Mouse (Mus musculus) urinary bladder, postnatal 14 days (tissue): ENCODE measurements around the gene Otog.

ENCODE experiments used
- DNase-seq: peaks from one replicate; pipeline ENCODE4 v3.0.0; 2021; ENCODE audit warnings: low spot score

The Otog gene

DNA sequence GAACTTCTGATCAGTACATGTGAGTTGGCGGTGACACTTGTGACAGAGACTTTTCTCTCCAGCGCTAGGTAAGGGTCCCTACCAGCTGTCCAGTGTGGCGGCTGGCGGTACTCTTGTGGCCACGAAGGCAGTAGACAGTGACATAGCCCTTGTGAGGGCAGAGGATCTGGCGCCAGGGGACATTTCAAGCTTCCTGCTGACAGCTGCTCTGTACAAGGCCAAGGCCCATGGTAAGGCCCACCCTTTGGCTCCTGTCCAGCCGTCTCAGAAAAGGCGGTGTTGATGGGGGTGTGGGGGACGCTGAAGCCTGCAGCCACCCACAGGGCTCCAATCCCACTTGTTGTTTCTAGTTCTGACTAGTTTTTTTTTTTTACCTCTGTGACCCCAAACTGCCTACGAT lies 42.9 kb downstream of the Otog start:
- DNase-seq = no peak

GRCm38 (mm10) chr7:46285161-46285839 lies 44.5 kb downstream of the Otog start:
- DNase-seq = no peak

- DNase-seq = no peak
Observed at GRCm38 (mm10) chr7:46286391-46286790, 45.6 kb downstream of the Otog start.

DNA sequence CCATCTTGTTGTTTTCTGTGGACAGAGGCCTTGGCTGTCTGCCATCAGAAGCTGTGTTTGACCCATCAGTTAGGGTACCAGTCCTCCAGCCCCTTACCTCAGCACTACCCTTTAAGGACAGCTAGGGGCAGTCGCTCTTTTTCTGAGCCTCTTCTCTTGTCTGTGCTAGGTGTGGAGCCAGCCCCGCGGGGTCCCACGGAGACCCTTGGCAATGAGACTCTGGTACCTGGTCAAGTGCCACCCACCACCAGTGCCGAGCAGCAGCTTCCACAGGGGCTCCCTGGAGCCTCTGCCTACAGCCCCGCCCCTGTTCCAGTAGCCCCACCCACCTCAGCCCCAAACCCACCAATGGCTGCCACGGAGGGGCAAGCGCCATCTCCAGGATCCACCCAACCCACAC lies 46.3 kb downstream of the Otog start:
- no peak for DNase-seq

DNA sequence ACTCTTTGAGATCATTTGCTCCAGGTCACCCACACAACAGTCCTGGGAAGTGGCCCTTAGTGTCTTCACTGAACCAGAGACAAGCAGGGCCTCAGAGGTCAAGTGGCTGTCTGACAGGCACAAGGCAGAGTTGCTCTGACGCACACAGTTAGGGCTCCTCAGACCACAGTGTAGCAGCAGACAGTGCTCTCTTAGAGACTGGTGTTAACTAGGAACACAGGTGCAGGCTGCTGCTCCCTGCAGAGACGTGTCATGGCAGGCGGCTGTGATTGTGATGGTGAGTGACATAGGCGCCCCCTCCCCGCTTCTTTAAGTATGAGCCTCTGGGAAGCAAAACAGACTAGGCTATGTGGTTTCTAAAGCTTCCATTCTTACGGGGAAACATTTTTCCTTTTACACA lies 55.5 kb downstream of the Otog start:
- DNase-seq = no peak

GRCm38 (mm10) chr7:46301031-46301632 lies 60.3 kb downstream of the Otog start:
- DNase-seq = no peak

DNA sequence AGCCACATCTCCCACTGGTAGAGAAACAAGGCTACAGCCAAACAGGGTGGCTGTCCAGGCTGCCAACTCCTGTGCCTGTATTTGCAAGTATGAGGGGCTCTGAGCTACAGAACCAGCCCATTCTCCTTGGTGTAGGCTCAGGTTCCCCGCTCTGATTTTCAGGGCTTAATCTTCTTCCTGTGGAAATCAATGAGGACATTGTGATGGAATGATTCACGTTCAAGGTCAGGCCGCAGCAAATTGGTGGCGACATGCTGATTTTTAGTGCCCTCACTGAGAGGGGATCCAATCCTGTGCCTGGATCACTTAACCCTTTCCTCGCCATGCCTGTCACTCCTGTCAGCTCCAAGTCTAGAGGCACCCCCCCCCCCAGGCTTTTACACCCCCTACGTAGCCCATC lies 72.7 kb downstream of the Otog start:
- DNase-seq = no peak

DNA sequence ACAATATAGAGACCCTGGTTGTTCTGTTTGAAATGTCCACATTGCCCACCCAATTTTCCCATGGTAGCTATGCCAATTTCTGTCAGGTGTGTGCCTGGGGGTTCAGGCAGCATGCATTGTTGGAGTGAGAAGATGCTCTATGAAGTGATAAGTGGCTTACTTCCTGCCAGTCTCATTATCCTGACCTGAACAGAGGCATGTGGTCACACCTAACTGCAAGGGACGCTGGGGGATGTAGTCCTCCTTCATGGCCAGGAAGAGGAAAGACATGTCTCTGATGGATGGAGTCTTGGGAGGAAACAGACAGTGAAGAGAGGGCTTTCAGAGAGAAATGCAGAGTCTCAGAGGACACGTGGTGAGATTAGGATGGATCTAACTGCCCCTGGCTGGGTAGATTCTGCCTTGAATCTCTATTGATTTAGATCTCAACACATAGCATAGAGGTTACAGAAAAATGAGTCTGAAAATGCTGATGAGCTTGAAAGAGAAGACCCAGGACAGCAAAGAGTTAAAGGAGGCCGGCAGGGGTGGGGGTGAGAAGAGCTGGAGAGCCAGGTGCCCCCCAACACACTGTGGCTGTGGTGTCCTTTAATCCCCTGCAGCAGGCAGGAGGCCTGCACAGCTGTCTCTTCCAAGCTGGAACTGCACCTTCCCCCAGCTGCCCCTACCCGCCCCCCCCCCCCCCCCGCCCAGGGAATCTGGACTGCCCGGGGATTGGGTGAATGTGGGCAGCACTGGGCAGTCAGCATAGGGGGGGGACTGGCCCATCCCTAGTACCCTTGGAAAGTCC lies 73.6 kb downstream of the Otog start:
- no peak for DNase-seq

GRCm38 (mm10) chr7:46315692-46316091 lies 74.9 kb downstream of the Otog start:
- no peak for DNase-seq

GRCm38 (mm10) chr7:46316948-46317347 lies 76.2 kb downstream of the Otog start:
- DNase-seq = no peak

- no peak for DNase-seq
Observed at GRCm38 (mm10) chr7:46321242-46321641, 80.5 kb downstream of the Otog start.

DNA sequence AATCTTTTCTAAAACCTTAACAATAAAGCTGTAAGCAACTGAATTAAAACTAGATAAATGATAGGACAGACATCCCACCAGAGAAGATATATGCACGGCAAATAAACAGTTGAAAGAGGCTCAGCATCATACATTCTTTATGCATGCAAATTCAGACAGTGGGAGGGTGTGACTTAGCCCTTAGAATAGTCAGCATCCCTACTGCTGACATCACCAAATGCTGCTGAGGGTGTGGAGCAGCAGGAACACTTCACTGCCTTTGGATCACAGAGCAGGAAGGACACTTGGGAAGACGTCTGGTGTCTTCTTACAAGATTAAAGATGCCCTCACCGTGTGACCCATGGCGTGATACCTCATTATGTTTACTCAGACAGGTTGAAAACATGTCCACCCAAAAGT lies 87.1 kb downstream of the Otog start:
- no peak for DNase-seq

GRCm38 (mm10) chr7:46337397-46337796 lies 96.6 kb downstream of the Otog start:
- no peak for DNase-seq

DNA sequence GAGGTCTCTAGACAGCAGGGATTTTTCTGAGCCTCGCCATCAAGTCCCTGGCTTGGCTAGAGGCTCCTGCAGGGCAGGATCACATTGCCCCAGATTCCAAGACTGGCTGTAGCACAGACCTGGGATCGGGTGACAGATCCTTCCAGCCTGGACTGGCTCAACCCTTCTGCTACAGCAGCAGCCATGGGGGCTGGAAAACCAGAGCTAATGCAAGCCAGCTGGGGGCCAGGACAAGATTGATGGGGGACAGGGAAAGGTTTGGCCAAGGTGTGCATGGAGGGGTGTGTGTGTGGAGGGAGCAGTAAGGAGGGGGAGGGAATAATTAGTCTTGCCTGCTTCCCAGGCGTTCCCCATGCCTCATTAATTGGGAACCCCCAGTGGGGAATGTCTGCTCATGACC lies 99.0 kb downstream of the Otog start:
- DNase-seq = no peak

GRCm38 (mm10) chr7:46340295-46340694 lies 99.5 kb downstream of the Otog start:
- no peak for DNase-seq

DNA sequence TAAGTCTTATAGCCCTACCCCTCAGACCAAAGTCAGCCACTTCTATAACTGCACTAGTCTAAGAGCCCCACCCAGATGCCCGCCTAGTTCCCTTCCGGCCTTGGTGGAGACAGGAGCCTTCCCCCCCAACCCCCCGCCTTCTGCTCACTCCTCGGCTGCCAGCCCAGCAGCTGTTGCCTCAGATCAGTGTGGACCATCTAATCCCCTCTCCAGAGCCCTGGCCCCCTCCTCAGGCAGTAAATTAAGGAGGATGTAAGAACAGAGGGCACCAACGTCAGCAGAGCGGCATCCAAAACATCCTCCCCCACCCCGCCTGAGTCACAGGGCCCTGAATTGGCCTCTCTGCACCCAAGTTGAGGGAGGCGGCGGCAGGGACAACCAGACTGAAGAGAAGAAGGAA lies 100.7 kb downstream of the Otog start:
- no peak for DNase-seq

GRCm38 (mm10) chr7:46347692-46348091 lies 106.9 kb downstream of the Otog start:
- no peak for DNase-seq

DNA sequence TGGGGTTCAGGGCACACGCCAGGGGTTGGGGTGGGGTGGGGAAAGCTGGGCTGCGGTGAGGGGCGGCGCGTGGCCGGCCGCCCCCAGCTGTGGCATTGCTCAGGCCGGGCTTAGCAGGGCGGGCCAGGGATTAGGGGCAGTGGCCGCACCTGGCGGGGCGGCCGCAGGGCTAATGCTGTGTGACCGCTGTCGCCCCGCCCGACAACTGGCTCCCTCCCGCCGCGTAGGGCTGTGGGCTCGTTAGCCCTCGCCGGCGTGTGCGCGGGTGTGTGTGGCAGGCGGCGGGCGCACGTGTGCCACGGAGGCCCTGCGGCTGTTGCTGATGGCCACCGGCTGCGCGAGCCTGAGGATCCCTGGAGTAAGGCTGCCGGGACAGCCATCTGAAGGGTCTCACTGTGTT lies 108.0 kb downstream of the Otog start:
- no peak for DNase-seq

DNA sequence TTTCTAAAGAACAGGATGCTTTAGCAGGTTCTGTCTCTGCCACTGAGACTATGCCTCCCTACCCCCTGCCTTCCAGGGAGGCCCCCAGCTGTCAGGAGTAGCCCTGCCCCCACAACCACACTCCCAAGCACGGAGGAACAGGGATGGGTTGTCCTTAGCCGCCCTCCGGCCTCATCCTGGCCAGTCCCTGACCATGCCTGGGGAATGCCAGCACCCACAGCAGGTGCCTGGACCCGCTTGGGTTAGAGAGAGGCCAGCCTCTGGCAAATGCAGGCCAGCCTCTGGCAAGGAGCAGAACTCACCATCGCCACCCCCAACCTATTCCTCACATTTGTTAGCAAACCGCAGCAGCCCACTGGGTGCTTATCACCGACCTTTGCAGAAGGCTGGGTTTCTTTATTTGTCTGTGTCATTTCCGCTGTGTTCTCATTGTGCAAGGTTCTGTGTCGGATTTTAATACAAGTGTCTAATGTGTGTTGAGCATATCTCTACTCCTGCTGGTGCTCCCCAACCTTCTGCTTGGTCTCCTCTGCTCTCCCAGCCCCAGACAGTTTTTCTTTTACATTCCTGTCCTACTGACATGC lies 109.4 kb downstream of the Otog start:
- no peak for DNase-seq

GRCm38 (mm10) chr7:46352748-46353147 lies 112.0 kb downstream of the Otog start:
- no peak for DNase-seq

- no peak for DNase-seq
Observed at GRCm38 (mm10) chr7:46353216-46353615, 112.4 kb downstream of the Otog start.

- no peak for DNase-seq
Observed at GRCm38 (mm10) chr7:46353875-46354274, 113.1 kb downstream of the Otog start.
